Mouse (Mus musculus) right cerebral cortex, postnatal 36 days (tissue): ENCODE data around the gene Exoc6b.
"Not testable (repeated sequence)": the region's sequence is repeated elsewhere in the genome, so short reads cannot be mapped to it uniquely, and the experiment has no call there.

ENCODE experiments used
- DNase-seq, 2 experiments: peaks; one replicate each; pipeline ENCODE4 v3.0.0; 2022; ENCODE audit warnings: low spot score in 2 of 2, mixed read lengths in 1 of 2

The Exoc6b gene

DNA sequence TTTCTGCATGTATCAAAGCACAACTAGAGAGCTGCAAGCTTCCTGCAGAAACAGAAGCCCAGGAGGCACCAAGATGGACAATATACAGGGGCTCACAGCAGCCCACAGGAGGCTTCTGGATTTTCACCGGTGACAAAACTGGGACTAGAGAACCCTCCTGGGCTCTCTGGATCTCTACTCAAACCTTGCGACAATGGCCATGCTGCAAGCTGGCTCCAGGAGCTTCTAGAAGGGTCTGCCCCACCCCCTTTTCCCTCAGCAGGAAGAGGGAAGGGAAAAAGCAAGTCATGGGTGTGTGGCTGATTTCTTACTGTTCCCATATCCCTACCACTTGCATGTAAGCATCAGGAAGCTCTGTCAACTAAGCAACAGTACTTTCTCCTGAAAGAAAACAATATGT is 437.7 kb downstream of the Exoc6b start:
- DNase-seq: no peak

DNA sequence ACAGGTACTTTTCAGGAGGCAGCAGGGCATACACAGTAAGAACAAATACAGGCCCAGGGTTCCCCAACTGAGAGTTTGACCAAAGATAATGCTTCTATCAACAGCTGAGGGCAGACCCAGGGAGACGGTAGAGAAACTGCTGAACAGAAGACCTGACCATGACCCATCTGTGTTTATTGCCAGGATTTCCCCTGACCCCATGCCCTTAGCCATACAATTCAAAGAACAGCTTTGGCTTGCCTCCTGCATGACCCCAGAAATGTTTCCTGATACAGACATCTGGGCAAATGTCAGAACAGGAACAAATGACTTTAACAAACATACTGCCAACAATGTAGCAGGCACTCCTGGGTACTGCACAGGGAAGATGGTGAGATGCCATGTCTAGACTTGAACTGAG is 439.0 kb downstream of the Exoc6b start:
- DNase-seq: no peak

DNA sequence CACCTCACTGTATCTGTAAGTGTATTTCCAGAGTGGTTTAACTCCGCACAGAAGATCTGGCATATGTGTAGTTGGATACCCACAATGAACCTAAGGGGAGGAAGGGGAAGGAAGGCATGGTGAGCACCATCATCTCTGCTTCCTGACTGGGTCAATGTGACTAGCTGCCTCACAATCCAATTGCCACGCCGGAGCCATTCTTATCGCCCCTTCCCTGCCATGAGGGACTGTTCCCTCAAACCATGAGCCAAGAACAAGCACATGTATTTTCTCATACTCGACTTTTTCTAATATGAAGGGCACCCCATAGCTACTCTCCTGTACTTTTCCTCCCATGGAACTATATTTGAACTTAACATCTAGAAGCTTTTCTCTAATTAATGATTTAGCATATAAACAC is 440.5 kb downstream of the Exoc6b start:
- no peak for DNase-seq

DNA sequence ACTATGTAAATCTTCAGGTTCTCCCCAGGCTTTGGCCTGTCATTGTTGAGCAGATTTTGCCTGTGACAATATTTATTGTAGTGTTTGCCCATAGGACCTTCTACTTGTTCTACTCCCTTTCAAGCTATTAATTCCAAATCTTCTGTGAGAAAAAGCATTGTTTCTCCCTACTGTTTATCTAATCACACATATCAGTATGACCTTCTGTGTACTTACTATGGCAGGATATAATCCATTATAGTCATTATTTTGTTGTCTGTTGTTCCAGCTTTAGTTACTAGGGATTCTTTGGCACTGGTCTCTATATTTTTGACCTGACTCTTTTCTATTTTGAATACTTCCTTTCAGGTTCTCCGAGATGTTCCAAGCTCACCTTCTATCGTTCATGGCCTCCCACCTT is 442.9 kb downstream of the Exoc6b start:
- no peak for DNase-seq

DNA sequence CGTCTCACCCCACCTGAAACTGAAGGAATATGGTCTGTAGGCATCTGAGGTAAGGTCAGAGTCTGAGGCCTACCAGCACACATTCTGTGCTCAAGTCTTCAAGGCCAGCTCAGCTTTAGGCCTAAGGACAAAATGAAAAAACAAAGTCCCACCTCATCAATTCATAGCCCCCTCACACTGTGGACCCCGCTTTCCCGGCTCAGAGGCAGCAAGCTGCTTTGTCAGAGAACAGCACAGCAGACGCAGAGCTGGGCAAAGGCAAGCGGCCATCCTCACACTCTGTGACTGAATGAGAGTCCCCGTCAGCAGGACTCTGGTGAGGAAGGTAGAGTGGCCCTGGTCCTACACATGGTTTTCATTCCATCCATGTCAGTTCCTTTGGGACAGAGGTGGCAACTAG is 450.1 kb downstream of the Exoc6b start:
- no peak for DNase-seq

DNA sequence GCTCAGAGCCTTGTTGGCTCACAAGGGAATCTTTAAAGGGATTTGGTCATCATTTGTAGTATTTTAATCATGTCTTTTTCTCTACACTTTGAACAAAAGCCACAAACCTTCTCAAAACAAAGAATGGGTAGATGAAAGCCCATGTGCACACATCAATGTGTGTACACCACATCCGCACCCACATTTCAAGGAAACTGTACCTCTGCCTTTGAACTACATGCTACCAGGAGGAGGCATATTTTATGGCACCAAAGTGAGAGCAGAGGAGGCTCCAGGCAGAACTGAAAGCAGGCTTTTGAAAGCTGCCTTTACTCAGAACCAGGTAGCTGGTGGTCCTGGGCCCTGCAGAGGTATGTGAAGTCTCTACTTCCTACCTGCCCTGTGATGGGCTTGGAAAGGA is 452.3 kb downstream of the Exoc6b start:
- no peak for DNase-seq

DNA sequence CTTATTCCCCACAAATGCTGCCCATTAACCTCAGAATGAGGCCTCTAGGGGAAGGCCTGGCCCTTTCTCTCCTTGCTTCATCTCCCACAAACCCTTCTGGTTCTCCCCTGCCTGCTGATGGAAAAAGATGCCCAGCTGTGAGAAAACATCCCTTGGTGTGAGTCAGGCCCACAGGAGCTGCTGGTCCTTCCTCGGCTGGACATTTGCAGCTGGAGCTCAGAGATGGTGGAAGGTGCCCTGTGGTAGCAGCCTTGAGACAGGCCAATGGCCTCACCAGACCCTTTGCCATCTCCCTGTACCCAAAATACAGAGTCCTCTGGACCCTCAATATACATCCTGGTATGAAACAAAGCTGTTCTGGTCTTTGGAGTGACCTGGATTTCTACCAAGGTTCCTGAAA is 452.7 kb downstream of the Exoc6b start:
- DNase-seq: no peak

DNA sequence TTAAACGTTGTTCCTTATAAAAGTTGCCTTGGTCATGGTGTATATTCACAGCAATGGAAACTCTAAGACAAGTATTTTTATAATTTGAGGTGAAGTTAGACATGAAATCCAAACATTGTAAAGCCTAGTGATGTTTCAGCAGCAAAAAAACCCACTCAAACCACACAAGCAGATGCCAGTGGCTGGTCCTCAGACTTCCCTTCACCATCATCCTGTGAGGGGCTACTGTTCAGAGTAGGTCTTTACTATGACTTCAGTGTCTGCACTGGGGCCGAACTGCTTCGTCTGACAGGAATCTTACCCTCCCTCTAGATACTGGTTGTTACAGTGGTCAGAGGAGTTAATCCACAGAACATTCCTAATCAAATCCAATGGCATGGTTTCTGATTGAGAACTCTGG is 455.8 kb downstream of the Exoc6b start:
- no peak for DNase-seq

DNA sequence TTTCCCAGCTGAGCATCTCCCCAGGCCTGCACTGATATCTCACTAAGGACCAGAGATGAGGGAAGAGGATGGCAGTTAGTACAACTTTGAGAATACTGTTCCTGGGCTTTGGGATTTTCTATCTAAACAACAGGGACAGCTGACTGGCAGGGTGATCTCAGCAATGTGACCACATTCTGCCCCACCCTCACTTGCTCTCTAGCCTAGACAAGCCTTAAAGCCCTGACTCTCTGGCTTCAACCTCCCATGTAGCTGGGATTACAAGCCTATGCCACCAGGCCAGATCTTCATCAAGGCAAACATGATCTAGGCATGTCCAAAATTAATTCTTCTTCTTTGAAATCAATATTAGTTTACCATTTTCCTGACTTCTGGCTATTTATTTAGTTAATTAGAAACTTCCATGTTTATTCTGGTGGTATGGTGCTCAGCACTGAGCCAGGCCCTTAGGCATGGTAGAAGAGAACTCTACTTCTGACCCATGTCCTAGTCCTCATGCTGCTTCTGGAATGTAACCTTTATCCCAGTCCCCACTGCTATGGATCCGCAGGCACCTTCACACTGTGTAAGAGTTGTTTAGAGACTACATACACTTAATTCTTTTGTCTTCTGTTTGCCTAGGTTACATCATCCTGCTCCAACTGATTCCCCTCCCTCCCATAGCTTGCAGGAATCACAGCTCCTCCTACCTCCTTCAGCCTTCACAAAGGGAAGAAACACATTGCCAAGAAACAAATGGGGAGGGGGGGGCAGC is 468.0 kb downstream of the Exoc6b start:
- DNase-seq: no peak

DNA sequence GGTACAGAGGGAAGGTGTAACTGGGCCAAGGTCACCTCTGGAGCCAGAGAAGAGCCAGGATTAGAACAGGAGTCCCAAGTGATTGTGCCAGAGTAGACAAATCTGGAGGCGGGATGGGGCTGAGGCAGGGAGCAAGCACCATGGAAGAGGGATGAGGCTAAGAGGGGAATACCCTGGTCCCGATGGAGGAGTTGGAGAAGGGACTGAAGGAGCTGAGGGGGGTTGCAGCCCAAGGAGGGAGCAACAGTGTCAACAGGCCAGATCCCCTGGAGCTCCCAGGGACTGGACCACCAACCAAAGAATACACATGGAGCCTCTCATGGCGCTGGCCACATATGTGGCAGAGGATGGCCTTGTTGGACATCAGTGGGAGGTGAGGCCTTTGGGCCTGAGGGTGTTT is 470.0 kb downstream of the Exoc6b start:
- DNase-seq: not testable (repeated sequence)

DNA sequence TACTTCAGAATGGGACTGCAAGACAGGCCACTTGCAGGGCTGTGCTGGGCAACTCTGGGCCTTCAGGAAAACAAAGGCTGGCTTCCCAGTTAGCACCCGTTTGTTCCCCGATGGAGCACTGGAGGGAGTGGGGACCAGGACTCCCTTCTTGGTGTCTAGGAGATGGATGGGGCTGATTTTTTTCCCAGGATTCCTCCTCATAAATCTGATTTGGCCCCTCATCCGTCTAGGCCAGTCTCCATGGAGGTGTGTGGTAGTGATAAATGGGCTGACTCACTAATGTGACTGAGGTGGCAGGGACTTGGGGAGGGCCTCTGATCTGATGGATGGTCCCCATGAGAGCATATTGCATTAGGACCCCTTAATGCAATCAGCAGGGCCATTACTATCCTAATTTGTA is 470.6 kb downstream of the Exoc6b start:
- no peak for DNase-seq

DNA sequence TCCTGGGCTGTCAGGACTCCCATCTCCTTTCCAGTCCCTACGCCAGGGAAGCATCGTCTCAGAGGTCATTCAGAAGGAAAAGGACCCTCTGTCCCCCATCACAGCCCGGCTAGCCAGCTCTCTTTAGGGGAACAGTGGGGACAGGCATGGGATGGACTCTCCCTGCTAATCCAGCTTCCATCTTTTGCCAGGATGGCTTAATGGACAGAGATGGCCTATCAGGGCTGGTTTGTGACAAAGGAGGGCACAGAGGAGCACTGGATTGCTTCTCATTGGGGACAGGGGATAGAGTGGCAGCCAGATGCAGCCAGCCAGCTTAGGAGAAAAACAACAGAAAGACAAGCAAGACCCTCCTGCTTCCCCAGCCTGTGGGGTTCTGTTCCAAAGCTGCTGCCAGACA is 474.7 kb downstream of the Exoc6b start:
- no peak for DNase-seq

DNA sequence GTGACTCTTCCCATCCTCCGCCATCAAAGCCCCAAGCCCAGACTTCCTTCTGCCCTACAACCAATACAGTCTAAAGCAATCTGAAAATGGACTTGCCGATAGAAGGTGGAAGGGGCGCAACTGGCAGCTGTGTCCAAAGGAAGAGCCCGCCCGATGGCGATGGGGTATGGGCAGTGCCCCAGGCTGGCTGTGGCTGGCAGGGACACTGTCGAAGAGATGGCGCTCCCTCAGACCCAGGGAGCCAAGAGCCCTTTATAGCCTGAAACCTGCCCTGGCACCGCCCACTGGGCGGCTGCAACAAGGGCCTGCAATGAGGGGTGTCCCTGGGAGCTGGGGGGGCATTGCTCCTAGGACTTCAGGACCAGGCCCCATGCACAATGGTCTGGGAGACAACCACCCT is 475.6 kb downstream of the Exoc6b start, which contains the start of gene Cyp26b1:
Gene Cyp26b1, minus strand, starts transcription at position 216 of the 400 bp plus-strand sequence.
- DNase-seq: no peak

DNA sequence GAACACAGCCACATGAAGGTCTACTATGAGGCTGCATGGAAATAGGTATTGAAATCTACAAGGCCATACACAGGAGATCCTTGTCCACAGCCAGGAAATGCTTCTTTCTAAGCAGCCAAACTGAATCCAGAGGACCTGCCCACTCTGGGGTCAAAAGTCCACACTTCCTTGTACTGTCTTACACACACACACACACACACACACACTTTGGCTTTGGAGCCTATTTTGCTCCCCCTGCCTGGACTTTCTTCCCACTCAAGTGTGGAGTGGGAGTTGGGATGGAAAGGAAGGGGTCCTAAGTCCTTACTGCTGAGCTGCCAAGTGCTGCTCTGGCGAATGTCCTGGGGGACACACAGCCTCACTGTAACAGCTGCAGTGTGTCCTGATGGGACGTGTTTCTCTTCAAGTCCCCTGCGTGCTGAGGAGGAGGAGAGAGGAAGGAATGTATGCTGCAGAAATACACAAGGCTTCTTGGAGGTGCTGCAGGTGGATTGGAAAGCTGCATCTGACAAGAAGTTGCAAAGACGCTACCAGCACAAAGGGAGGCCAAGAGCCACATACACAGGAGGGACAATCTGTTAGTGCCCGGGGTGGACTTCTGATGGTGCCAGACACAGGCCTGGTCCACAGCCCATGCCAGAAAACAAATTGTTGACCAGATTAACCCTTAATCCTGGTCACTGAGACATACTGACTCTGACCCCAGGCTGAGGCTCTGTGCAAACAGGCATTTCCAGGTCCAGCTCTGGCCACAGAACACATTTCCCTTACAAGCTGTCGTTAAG is 478.2 kb downstream of the Exoc6b start:
- DNase-seq: no peak

DNA sequence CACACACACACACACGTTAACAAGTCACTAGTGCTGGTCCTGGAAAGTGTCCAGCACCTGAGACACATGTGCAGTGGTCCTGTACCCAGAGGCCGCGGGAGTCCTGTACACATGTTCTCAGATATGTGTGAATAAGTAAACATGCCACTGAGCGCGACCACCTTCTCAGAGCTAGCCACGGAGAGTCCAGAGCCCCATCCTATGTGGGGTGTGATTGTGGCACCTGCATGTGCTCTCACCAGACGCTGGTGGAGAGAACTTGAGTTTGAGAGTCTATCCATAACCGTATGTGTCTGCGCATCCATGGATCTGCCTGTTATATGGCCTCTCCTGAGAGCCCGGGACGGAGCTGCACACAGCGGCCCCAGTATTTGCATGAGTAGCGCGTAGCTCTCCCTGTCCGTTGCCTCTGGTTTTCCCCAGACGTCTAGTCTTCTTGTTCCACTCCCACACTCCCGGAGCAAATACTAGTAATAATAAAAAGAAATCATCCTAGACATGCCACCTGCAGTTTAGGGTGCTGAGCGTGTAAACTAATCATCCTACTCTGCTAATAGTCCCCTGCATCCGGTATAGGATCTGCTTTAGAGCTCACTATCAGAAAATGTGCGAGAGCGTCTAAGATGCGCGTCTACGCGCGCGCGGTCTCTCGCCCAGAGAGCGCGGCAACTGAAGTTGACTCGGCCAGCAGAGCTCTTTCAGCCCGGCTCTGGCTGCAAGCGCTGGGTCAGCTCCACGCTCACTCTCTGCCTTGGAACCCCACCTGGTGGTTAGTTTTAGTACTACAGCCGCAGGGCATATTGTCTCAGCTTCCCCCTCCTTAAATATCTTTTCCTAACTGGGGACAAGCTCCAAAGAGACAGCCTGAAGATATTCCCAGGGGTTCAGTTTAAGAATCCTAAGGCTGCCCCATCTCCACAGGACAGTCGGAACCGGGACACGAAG is 479.3 kb downstream of the Exoc6b start:
- DNase-seq: peak; percentile 67 to 70

DNA sequence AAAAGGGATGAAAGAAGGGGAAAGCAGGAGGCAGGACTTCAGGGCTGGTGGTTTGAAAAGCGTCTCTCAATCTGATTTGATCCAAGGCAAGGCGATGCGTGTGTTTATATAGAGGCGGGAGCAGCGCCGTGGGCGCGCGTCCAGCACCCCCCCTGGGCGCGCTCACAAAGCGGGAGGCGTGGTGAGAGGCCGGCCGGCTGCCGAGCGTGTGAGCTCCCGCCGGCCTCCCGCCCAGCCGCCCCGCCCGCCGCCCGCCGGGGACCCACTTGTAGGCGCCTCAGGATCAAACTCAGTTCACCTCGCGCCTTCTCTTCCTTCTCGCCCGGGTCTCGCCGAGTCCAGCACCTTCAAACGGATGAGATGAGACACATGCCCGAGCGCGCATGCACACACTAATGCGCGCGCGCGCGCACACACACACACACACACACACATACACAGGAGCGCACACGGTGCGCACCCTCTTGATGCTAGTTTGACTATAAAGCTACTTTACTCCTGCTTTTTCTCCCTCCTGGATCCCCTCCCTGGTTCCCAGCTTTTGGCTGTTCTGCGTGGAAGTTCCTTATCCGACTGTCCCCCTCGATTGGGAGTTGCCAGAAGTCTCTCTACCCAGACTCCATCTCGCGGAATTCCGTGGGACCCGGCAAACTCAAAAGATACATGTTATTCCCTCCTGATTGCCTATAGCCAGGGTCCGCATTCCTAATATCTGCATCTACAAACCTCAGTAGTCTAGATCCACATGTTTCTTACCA is 480.2 kb downstream of the Exoc6b start:
- no peak for DNase-seq

DNA sequence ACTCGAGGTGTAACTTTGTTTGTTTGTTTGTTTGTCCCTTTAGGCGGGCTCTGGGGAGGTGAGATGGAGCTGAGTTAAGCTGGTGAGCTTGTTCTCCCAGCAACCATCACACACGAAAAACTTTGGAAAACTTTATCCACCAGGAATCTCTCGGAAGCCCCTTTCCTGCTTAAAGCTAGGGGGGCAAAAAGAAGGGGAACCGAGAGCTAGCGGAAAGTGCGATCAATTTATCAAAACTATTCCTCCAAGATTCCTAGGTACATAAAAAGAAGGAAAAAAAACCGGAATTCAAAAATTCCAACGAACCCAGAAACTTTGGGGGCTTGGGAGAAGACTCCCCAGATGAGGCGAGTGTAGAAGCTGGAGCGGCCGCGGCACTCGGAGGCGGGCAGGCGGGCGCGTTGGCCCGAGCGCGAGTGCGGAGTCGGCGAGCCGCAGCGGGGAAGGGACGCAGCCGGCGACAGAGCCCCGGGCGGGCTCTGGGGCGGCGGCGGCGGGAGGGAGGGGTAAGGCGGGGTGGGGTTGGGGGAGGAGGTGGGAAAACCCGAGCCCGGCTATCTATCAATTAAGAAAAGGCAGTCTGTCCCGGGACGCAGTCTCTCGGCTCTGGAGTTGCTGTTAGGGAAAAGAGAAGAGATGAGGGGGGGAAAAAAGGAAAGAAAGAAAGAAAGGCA is 481.0 kb downstream of the Exoc6b start:
- no peak for DNase-seq

DNA sequence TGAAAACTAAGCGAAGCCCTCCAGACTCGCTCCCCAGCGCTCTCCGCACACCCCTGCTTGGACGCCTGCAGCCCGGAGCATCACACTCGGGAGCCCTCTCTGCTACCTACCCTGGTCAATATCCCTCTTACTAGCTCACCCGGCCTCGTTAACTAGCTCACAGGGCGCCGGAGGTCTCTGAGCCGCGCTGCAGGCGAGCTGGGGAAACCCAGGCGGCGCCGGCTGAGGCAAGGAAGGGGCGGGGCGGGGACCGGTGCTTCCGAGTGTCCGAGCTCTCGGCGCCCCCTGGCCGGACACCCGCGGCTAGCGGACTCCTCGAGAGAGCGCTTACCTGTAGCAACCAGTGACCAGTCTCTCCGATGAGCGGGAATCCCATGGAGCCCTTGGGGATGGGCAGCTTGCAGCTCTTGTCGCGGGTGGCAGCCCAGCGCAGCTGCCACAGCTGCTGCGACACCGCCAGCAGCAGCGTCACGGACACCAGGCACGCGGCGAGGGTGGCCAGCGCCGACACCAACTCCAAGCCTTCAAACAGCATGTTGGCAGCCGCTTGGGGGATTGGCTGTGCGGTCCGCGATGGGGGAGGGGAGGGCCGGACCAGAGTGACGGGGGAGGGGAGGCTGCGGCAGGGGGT is 481.7 kb downstream of the Exoc6b start:
- no peak for DNase-seq

DNA sequence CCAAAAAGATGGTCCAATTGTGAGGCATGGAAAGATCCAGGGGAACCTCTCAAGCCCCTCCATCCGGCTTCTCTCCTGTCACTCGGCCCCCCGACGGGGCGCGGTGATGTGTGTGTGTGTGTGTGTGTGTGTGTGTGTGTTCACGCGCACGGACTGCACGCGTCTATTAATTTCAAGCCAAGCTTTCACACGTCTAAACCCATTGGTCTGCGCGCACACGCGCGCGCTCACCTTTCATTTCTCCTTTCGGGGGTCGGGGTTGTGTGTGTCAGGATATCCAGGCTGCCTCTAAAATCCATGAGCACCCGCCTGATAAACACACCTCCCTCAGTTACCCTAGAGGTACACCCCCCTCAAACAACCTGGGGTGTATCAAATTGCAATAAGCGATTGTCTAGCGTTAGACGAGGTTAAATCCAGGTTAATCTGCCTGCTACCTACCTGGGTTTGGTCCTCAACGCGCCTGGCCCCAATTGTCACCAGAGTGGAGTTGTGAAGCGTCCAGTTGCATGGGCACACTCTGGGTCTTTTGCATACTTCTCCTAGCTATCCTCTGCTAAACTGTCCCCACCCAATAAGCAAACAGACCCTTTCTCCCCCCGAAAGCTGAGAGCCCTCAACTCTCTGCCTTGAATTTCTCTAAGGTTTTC is 482.6 kb downstream of the Exoc6b start:
- no peak for DNase-seq
